Mouse (Mus musculus) midbrain, embryonic 11.5 days (tissue): Measurements from ENCODE around the gene Ube2m. TPM values are rescaled to one million over a fixed set of nuclear protein-coding genes. Genes with fewer than 3 reads are reported as not detected.

Source experiments
- ATAC-seq: fragments of 200-750 bp; cut with Nextera tagmentation; 2 replicates; pipeline ENCODE4 v1.8.0; 2017; ENCODE audit warnings: moderate TSS enrichment, moderate library complexity; ENCODE audit not compliant: low FRiP score
- DNase-seq: peaks from one replicate; pipeline ENCODE4 v3.0.0; 2015; ENCODE audit warnings: low spot score; ENCODE audit errors: missing footprints
- H3K27ac ChIP-seq: fragments of 300-500 bp; sonication (generic); 2 replicates; pipeline ENCODE4 v1.5.1; 2014; ENCODE audit warnings: low read depth, low read length
- H3K27me3 ChIP-seq: fragments of 300-500 bp; sonication (generic); 2 replicates; pipeline ENCODE4 v1.6.1; 2014; ENCODE audit warnings: mild to moderate bottlenecking, low read length, moderate library complexity, mixed read lengths; ENCODE audit not compliant: control insufficient read depth, insufficient read depth
- H3K36me3 ChIP-seq: fragments of 300-500 bp; sonication (generic); 2 replicates; pipeline ENCODE4 v1.6.1; 2014; ENCODE audit warnings: mild to moderate bottlenecking, low read length, moderate library complexity, mixed read lengths; ENCODE audit not compliant: control insufficient read depth, insufficient read depth
- H3K4me1 ChIP-seq: fragments of 300-500 bp; sonication (generic); 2 replicates; pipeline ENCODE4 v1.6.1; 2014; ENCODE audit warnings: low read length; ENCODE audit not compliant: control insufficient read depth, insufficient read depth
- H3K4me2 ChIP-seq: fragments of 300-500 bp; sonication (generic); 2 replicates; pipeline ENCODE4 v1.6.1; 2014; ENCODE audit warnings: mild to moderate bottlenecking, moderate library complexity
- H3K4me3 ChIP-seq: fragments of 300-500 bp; sonication (generic); 2 replicates; pipeline ENCODE4 v1.5.1; 2014; ENCODE audit warnings: low read depth, low read length
- H3K9ac ChIP-seq: fragments of 300-500 bp; sonication (generic); 2 replicates; pipeline ENCODE4 v1.6.1; 2014; ENCODE audit warnings: low read length
- H3K9me3 ChIP-seq: fragments of 300-500 bp; sonication (generic); 2 replicates; pipeline ENCODE4 v1.6.1; 2016; ENCODE audit warnings: low read length; ENCODE audit not compliant: control insufficient read depth
- WGBS: fragments of 180-500 bp; shearing (Covaris S2); extraction: QIAGEN DNeasy Blood & Tissue Kit; methylation state at CpG from one replicate; pipeline ENCODE4 v1.1.7; 2014; 5-methylcytosine and 5-hydroxymethylcytosine counted together
- polyA plus RNA-seq: library from polyadenylated mRNA; unstranded; fragments of >200 nt; fragmentation: Nextera tagmentation; extraction: Ambion mirVana; gene quantifications from 2 replicates; pipeline ENCODE4 v1.2.1, GENCODE M21; 2014

The Ube2m gene
- polyA plus RNA-seq, 1 experiment from 2014 or later, result 166 TPM

DNA sequence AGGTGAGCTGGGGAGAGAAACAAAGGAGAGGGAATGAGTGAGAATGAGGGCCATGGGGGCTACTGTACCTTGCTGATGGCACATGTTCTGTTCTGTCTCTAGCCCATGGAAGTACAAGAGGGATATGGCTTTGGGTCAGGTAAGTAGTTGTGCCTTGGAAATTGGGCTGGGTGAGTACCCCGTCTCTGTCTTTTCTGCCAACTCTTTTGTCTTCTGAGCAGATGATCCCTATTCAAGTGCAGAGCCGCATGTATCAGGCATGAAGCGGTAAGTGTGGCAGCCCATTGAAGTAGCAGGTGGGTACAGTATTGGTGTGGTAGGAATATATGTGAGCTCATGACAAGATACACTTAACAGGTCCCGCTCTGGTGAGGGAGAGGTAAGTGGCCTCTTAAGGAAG is 9.1 kb downstream of the Ube2m start:
- H3K9ac ChIP-seq, result no peak overlapping the region
- H3K4me3 ChIP-seq, result no peak overlapping the region
- no peak overlapping the region for H3K4me2 ChIP-seq
- ATAC-seq (no peak), DNase-seq (peak; percentile 81)
- no peaks in the 10 kb centered on the region for H3K9me3 ChIP-seq
- no peaks in the 10 kb centered on the region for H3K27me3 ChIP-seq
- no peak overlapping the region for H3K27ac ChIP-seq
- WGBS, result 90% methylated on average over 4 of the region's 4 CpGs
- peaks cover 22% of the 10 kb centered on the region for H3K4me1 ChIP-seq
- H3K36me3 ChIP-seq, result peaks cover 59% of the 10 kb centered on the region

GRCm38 (mm10) chr7:13025511-13026112 is 12.5 kb downstream of the Ube2m start:
- peaks cover 44% of the 10 kb centered on the region for H3K36me3 ChIP-seq
- ATAC-seq, result no peak

GRCm38 (mm10) chr7:13024805-13025204 is 13.3 kb downstream of the Ube2m start:
- under 1% methylated on average over 44 of the region's 44 CpGs for WGBS
- Histone ChIP-seq H3K27ac (peak overlapping the region; percentile 97), H3K36me3 (peaks cover 36% of the 10 kb centered on the region), H3K9me3 (no peaks in the 10 kb centered on the region), H3K9ac (peak overlapping the region; percentile 98), H3K27me3 (no peaks in the 10 kb centered on the region), H3K4me2 (peak overlapping the region; percentile 93), H3K4me1 (peaks cover 18% of the 10 kb centered on the region), H3K4me3 (peak overlapping the region; percentile 97)
- peak; percentile 74 for ATAC-seq
- peak; percentile 97 for DNase-seq

More at GRCm38 (mm10) chr7:13025511-13026112, 12.5 kb downstream of the Ube2m start:
- Histone ChIP-seq H3K4me3 (peak overlapping the region; percentile 97), H3K9ac (peak overlapping the region; percentile 98), H3K4me1 (peaks cover 18% of the 10 kb centered on the region), H3K4me2 (peak overlapping the region; percentile 93), H3K27ac (no peak overlapping the region; the same call in 1 of the 2 replicates), H3K9me3 (no peaks in the 10 kb centered on the region), H3K27me3 (no peaks in the 10 kb centered on the region)
- peak; percentile 41 for DNase-seq
- WGBS, result 34% methylated on average over 4 of the region's 4 CpGs

DNA sequence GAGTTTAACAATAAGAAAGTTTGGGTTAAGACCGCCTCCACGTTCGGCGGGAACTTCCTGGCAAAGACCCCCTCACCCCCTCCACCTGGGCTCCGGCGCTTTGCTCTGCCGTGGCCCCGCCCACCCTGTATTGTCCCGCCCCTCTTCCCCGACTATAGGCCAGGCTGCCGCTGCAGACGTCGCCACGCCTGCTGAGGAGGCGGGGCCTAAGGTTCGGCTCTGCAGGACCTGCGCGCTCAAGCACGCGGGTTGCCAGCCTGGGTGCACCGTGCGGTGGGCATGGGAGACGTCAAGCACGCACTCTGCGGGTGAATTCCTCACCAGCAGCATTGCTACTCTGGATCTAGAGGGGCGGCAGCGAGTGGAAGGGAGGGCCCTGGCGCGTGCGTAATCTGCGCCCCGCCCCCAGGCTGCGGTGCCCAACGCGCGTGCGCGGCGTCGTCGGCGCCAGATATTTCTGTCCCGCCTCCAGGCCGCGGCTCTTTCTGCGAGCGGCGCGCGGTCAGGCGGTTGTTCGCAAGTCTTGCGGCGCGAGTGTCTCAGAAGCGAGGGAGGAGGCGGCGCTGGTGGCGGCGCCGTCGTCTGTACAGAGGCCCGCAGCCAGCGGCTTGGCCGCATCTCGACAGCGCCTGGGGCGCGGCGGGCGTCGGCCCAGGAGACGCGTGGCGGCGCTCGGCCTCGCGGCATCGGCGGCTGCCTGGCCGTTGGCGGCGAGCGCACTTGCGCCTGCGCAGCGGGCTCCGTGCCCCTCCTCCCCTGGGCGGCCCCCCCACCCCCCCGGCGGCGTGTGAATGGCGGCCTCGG is 13.9 kb downstream of the Ube2m start:
- peaks cover 30% of the 10 kb centered on the region for H3K36me3 ChIP-seq
- peaks cover 18% of the 10 kb centered on the region for H3K4me1 ChIP-seq
- ATAC-seq, result peak; percentile 85
- H3K9me3 ChIP-seq, result no peaks in the 10 kb centered on the region
- peak overlapping the region; percentile 98 for H3K9ac ChIP-seq
- no peaks in the 10 kb centered on the region for H3K27me3 ChIP-seq
- peak overlapping the region; percentile 93 for H3K4me2 ChIP-seq
- peak overlapping the region; percentile 97 for H3K4me3 ChIP-seq
- WGBS, result under 1% methylated on average over 80 of the region's 95 CpGs
- H3K27ac ChIP-seq, result peak overlapping the region; percentile 97
- peak; percentile 100 for DNase-seq

DNA sequence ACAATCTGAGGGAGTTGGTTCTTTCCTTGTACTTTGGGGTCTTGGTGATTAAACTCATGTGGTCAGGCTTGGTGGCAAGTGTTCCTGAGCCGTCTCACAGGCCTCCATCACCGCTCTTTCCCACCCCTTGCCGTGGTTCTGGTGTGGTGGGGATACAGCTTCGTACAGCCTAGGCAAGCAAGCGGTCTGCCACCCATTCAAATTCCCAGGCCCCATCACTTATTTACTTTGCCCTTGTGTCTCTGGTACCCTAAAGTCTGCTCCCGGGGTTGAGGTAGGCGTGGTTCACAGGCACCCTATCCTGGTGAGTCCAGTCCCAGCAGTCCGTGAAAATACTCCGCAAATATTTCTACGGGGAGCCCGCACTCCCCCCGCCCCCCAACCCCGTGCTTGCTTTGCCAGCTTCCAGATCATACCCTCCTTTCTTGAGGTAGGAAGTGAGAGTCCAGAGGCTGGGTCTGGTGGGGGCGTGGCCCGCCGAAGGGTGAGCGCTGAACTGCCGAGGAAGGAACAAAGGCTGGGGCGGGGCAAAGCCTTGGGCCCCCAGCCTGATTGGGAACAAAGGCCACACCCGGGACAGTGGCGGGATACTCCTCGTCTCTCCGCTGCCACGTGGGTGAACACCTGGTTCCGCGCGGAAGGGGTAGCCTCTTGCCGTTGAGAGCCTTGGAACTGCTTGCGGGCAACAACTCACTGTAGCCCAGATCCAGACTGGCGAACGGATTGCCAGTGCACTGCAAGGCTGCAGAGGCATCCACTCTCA is 15.1 kb downstream of the Ube2m start:
- no peaks in the 10 kb centered on the region for H3K9me3 ChIP-seq
- ATAC-seq, result peak; percentile 74

DNA sequence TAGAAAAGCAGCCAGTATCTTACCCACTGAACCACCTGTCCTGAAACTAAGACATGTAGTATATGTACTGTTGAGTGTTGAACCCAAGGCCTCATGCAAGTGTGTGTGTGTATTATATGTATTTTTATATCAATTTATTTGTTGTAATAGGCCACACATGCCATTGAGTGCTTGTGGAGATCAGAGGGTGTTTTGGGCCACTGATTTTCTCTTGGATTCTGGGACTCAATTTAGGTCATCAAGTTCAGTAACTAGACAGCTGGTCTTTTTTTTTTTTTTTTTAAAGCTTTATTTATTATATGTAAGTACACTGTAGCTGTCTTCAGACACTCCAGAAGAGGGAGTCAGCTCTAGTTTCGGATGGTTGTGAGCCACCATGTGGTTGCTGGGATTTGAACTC is 22.9 kb downstream of the Ube2m start:
- Histone ChIP-seq H3K9me3 (no peaks in the 10 kb centered on the region), H3K9ac (no peak overlapping the region), H3K36me3 (no peaks in the 10 kb centered on the region), H3K27ac (no peak overlapping the region), H3K4me3 (no peak overlapping the region), H3K4me1 (peaks cover 5% of the 10 kb centered on the region; the same call in 1 of the 2 replicates), H3K27me3 (no peaks in the 10 kb centered on the region), H3K4me2 (no peak overlapping the region)
- DNase-seq (peak; percentile 59), ATAC-seq (no peak)
- 84% methylated on average over 1 of the region's 1 CpGs for WGBS

More for the DNA sequence above, 15.1 kb downstream of the Ube2m start:
- Histone ChIP-seq H3K4me2 (peak overlapping the region; percentile 93), H3K27me3 (no peaks in the 10 kb centered on the region), H3K36me3 (peaks cover 18% of the 10 kb centered on the region), H3K4me1 (peaks cover 18% of the 10 kb centered on the region), H3K4me3 (peak overlapping the region; percentile 97), H3K9ac (peak overlapping the region; percentile 98), H3K27ac (peak overlapping the region; percentile 97)
- peak; percentile 98 for DNase-seq
- WGBS, result 4% methylated on average over 31 of the region's 31 CpGs

DNA sequence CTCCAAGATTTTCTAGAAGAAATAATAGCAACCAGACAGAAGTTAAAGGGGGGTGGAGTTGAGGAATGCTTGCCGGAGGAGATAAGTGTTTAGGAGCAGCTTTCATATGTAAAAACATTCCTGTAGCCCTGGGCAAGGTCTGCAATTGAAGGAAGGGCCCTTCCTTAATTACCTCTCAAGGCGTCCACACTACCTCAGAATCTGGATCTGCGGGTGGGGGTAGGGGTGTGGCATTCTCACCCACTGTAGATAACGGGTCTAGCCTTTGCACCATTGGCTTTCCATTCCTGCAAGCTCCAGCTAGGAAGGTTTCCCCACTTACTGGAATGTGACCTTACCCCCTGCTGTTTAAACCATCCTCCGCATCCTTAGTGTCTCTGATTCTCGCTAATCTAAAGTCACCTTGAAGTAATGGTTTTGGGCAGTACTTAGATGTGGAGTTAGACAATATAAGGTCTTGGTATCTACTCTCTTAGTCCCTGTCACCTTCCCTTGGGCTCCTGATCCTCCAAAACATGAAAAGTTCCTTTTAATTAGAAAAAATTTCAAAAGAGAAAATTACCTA is 23.7 kb downstream of the Ube2m start:
- Histone ChIP-seq H3K4me2 (no peak overlapping the region), H3K4me3 (no peak overlapping the region), H3K9ac (no peak overlapping the region), H3K9me3 (no peaks in the 10 kb centered on the region), H3K36me3 (no peaks in the 10 kb centered on the region), H3K27me3 (no peaks in the 10 kb centered on the region), H3K4me1 (peaks cover 6% of the 10 kb centered on the region; the same call in 1 of the 2 replicates), H3K27ac (no peak overlapping the region)
- 44% methylated on average over 6 of the region's 6 CpGs for WGBS
- ATAC-seq, result no peak
- DNase-seq, result peak; percentile 35

- no peak for DNase-seq
- H3K27ac ChIP-seq, result no peak overlapping the region
- no peak overlapping the region for H3K4me3 ChIP-seq
- no peak overlapping the region for H3K4me2 ChIP-seq
- no peak for ATAC-seq
- H3K9me3 ChIP-seq, result no peaks in the 10 kb centered on the region
- H3K4me1 ChIP-seq, result peaks cover 9% of the 10 kb centered on the region; the same call in 1 of the 2 replicates
- H3K27me3 ChIP-seq, result no peaks in the 10 kb centered on the region
- 64% methylated on average over 4 of the region's 4 CpGs for WGBS
- no peaks in the 10 kb centered on the region for H3K36me3 ChIP-seq
- no peak overlapping the region for H3K9ac ChIP-seq
Measured at GRCm38 (mm10) chr7:13013671-13014070, 24.4 kb downstream of the Ube2m start.
